Mouse (Mus musculus) left cerebral cortex, postnatal 25 days (tissue): Measurements from ENCODE around the gene Phc2. TPM values are rescaled to one million over a fixed set of nuclear protein-coding genes. Genes with fewer than 3 reads are reported as not detected.

Source experiments
- DNase-seq, 2 experiments: peaks; one replicate each; pipeline ENCODE4 v3.0.0; 2022; ENCODE audit warnings: low spot score in 2 of 2, mixed read lengths in 1 of 2
- intact Hi-C: fragments of 180-260 bp; cut with DNase I; formaldehyde crosslinking; loops from one replicate; pipeline ENCODE4 v1.15.1; 2025
- total RNA-seq, 2 experiments: library from RNA; stranded (reverse); gene quantifications; 2 replicates each; pipeline ENCODE4 v1.2.3; 2021

Phc2 gene
- total RNA-seq, 2 experiments from 2014 or later = 82.7 to 92.4 TPM

GRCm38 (mm10) chr4:128793710-128794109, 139.2 kb downstream of the Phc2 start:
- intact Hi-C loops = no loop called here
- DNase-seq = no peak

DNA sequence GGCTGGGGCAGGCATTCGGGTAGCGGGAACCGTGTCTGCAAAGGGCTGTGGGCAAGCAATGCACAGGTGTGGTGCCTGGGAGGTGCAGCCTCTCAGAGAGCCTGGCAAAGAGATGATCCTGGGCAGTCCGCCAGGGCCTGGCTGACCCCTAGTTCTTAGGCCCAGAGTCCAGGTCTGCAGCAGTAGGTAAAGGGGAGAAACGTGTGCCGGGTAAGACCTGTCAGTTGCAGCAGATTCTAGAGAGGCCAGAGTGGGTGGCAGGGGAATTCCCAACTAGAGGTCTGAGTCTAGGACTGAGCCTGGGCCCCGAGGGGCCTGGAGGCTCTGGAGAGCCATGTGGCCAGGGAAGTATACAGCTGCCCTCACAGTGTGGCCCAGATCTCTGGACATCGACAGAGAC, 139.7 kb downstream of the Phc2 start:
- no peak for DNase-seq
- intact Hi-C loops = no loop called here

DNA sequence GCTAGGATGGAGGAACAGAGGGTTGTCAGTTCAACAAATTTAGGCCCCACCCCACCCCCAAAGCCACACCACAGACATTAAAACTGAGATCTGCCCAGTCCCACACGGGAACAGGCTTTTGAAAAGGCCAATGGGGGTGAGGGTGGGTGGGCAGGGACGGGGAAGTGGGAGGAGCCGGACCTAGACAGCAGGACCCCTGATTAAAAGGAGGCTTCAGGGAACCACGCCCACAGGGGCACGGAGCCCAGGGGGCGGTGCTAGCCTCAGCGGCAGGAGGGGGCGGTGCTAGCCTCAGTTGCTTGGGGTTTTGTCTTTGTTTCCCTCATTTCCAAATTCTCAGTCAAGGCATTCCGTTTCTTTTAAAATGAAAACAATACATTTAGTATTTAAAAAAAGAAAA, 141.1 kb downstream of the Phc2 start:
- DNase-seq = no peak
- intact Hi-C loops = no loop called here

DNA sequence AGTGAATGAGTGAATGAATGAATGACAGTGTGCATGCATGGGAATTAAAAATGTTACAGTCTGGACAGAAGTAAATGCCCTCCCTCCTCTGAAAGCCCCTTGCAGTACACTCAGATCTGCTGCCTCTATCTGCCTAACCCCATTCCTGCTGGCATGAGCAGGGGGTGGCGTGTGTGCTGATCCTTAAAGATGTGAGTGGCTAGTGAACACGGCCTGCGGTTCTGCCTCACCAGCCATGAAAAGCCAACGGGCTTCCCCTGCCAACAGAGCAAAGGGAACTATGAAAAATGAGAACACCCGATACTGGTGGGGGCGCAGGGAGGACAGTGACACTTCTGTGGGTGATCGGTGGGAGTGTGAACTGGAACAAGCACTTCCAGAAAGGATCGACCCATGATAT, 142.3 kb downstream of the Phc2 start:
- no peak for DNase-seq
- intact Hi-C loops = no loop called here

DNA sequence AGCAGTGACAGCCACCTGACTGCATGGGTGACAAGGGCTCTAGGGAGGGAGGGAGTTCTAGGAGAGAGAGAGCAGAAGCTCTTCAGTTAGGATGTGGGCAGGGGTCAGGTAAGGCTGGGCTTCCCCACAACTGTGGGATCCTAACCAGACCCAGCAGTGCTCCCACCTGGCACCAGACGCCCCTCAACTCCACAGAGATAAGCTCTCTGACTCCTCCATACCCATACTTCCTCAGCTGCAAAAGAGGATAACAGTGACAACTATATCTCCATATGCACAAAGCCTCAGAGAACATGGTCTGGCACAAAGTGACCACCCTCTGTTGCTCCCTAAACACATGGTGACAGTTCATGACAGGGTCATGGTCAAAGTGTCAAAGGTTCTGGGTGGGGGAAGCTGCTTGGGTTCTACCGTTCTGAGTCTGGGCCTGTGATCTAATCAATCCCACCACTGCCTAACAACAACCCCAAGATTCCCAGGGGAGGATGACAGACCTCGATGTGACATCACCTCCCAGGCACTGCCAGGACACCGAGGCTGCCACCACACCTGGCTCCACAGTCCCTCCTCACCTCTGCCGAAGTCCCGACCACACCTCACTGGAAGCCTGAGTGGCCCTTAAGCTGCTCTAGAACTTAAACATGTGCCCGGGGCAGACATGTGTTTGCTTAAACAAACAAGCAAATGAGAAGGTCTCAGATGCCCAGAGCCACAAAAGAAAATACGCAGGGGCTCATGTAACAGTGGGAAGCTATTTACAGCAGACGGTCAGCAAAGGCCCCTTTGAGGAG, 147.4 kb downstream of the Phc2 start:
- intact Hi-C loops = no loop called here
- DNase-seq = no peak

Other genes with a start within 250 kb of the Phc2 start
- gene Zscan20, start 44.6 kb upstream of the Phc2 start, total RNA-seq = 1 to 10 TPM; 8.3 to 9.9 TPM
- gene Tlr12, start 36.1 kb upstream of the Phc2 start, total RNA-seq = 1 to 10 TPM in 1 of 2 experiments, under 1 TPM in 1; 0.89 to 1.0 TPM
- gene A3galt2, start 100.7 kb downstream of the Phc2 start, total RNA-seq = under 1 TPM; 0.25 to 0.32 TPM
- gene Zfp362, start 151.3 kb downstream of the Phc2 start, total RNA-seq = 10 to 100 TPM; 25.8 to 28.8 TPM
- gene Trim62, start 228.9 kb downstream of the Phc2 start, total RNA-seq = 10 to 100 TPM; 17.2 to 20.4 TPM